27 mouse cellular contexts compared by ENCODE assay signal in genomic region chr8:126778673-126779072, GRCm38 (mm10).
DNase-seq lines count a peak whose midpoint lies in the region; ATAC-seq and TF ChIP-seq lines count a peak whose summit lies in the region.
"Had no signal": no experiment of that assay in that cellular context is flagged by ENCODE, and none has a peak within 500 bp of the region (broad histone marks: within the 10 kb centered on the region; RNA-seq: fewer than 3 reads in every experiment).

No protein-coding gene starts in this region.

- no peaks in the 10 kb centered on the region for H3K36me3 ChIP-seq in liver, postnatal 0 days (replicated peaks; ENCODE audit: insufficient read depth, low read length)
- no peaks in the 10 kb centered on the region for H3K36me3 ChIP-seq in liver, embryonic 12.5 days
- no peaks in the 10 kb centered on the region for H3K36me3 ChIP-seq in macrophage (ENCODE audit: inconsistent target)
- no peaks in the 10 kb centered on the region for H3K36me3 ChIP-seq in kidney, embryonic 14.5 days (ENCODE audit: control insufficient read depth, insufficient read depth, low read length)
- H3K36me3 ChIP-seq in midbrain, embryonic 16.5 days (ENCODE audit: control insufficient read depth, insufficient read depth, low read length): no peaks in the 10 kb centered on the region
- H3K36me3 ChIP-seq: forebrain, embryonic 10.5 days; G1E; heart, embryonic 10.5 days; heart, embryonic 13.5 days; hindbrain, embryonic 15.5 days had no signal

- no peak overlapping the region for H3K4me2 ChIP-seq in liver, postnatal 0 days (ENCODE audit: low read depth, low read length)
- no peak overlapping the region for H3K4me2 ChIP-seq in liver, embryonic 12.5 days
- H3K4me2 ChIP-seq in kidney, embryonic 14.5 days (replicated peaks; ENCODE audit: low read depth, low read length): no peak overlapping the region
- no peak overlapping the region for H3K4me2 ChIP-seq in midbrain, embryonic 16.5 days (ENCODE audit: low read length)
- H3K4me2 ChIP-seq: forebrain, embryonic 13.5 days; heart, embryonic 13.5 days; hindbrain, embryonic 15.5 days had no signal

- H3K27me3 ChIP-seq in liver, postnatal 0 days (ENCODE audit: insufficient read depth, low read length): no peaks in the 10 kb centered on the region
- H3K27me3 ChIP-seq in liver, embryonic 12.5 days (replicated peaks): no peaks in the 10 kb centered on the region
- no peaks in the 10 kb centered on the region for H3K27me3 ChIP-seq in kidney, embryonic 14.5 days (ENCODE audit: control insufficient read depth, insufficient read depth, low read length)
- H3K27me3 ChIP-seq in midbrain, embryonic 16.5 days (ENCODE audit: control insufficient read depth, insufficient read depth, low read depth, low read length): no peaks in the 10 kb centered on the region
- H3K27me3 ChIP-seq: CH12.LX; forebrain, embryonic 13.5 days; heart, embryonic 13.5 days; hindbrain, embryonic 15.5 days had no signal

- TF ChIP-seq EP300 in liver, postnatal 0 days (IDR thresholded peaks at IDR 0.05; ENCODE audit: low read depth): no peak

- no peak overlapping the region for H3K27ac ChIP-seq in liver, postnatal 0 days (ENCODE audit: low read depth)
- H3K27ac ChIP-seq in liver, embryonic 12.5 days: no peak overlapping the region
- peak overlapping the region; percentile 61 for H3K27ac ChIP-seq in bone marrow macrophage, adult 2 months (ENCODE audit: insufficient read depth, low read depth, low read length)
- H3K27ac ChIP-seq in macrophage: peak overlapping the region; percentile 24
- no peak overlapping the region for H3K27ac ChIP-seq in kidney, embryonic 14.5 days (ENCODE audit: low read depth, low read length)
- no peak overlapping the region for H3K27ac ChIP-seq in midbrain, embryonic 16.5 days (ENCODE audit: low read length)
- H3K27ac ChIP-seq: forebrain, embryonic 10.5 days; forebrain, embryonic 13.5 days; heart, adult 2 months; heart, embryonic 10.5 days; heart, embryonic 13.5 days; hindbrain, embryonic 15.5 days had no signal

- H3K4me1 ChIP-seq in liver, postnatal 0 days (ENCODE audit: insufficient read depth): peaks cover 25% of the 10 kb centered on the region
- peaks cover 45% of the 10 kb centered on the region for H3K4me1 ChIP-seq in liver, embryonic 12.5 days
- H3K4me1 ChIP-seq in bone marrow macrophage, adult 2 months (ENCODE audit: control insufficient read depth, insufficient read depth, low read length): peaks cover 20% of the 10 kb centered on the region
- no peaks in the 10 kb centered on the region for H3K4me1 ChIP-seq in kidney, embryonic 14.5 days (ENCODE audit: control insufficient read depth, insufficient read depth, low read length)
- H3K4me1 ChIP-seq in midbrain, embryonic 16.5 days (ENCODE audit: control insufficient read depth, insufficient read depth, low read length): no peaks in the 10 kb centered on the region
- H3K4me1 ChIP-seq: forebrain, embryonic 13.5 days; heart, embryonic 13.5 days; hindbrain, embryonic 15.5 days had no signal

- no peak overlapping the region for H3K9ac ChIP-seq in liver, postnatal 0 days (replicated peaks)
- H3K9ac ChIP-seq in liver, embryonic 12.5 days: no peak overlapping the region
- no peak overlapping the region for H3K9ac ChIP-seq in kidney, embryonic 14.5 days (ENCODE audit: low read depth, low read length)
- H3K9ac ChIP-seq in midbrain, embryonic 16.5 days (ENCODE audit: low read depth, low read length): no peak overlapping the region
- H3K9ac ChIP-seq: forebrain, embryonic 13.5 days; heart, embryonic 13.5 days; hindbrain, embryonic 15.5 days had no signal

- no peak overlapping the region for H3K4me3 ChIP-seq in liver, postnatal 0 days (ENCODE audit: low read depth, low read length)
- H3K4me3 ChIP-seq in liver, embryonic 12.5 days: no peak overlapping the region
- H3K4me3 ChIP-seq in bone marrow macrophage, adult 2 months (ENCODE audit: insufficient read depth, low read length): no peak overlapping the region
- H3K4me3 ChIP-seq in macrophage (ENCODE audit: inconsistent target): no peak overlapping the region
- no peak overlapping the region for H3K4me3 ChIP-seq in kidney, embryonic 14.5 days (ENCODE audit: low read length)
- H3K4me3 ChIP-seq in midbrain, embryonic 16.5 days (ENCODE audit: low read depth, low read length): no peak overlapping the region
- H3K4me3 ChIP-seq: forebrain, embryonic 10.5 days; forebrain, embryonic 13.5 days; heart, adult 2 months; heart, embryonic 10.5 days; heart, embryonic 13.5 days; hindbrain, embryonic 15.5 days had no signal

- WGBS in liver, postnatal 0 days (ENCODE audit: insufficient replicate concordance): 69% methylated on average over 7 of the region's 7 CpGs
- WGBS in liver, embryonic 12.5 days (ENCODE audit: insufficient replicate concordance): 69% methylated on average over 7 of the region's 7 CpGs
- WGBS in macrophage (ENCODE audit: missing documents): 79% methylated on average over 7 of the region's 7 CpGs
- 92% methylated on average over 7 of the region's 7 CpGs for WGBS in kidney, embryonic 14.5 days
- WGBS in midbrain, embryonic 16.5 days: 89% methylated on average over 7 of the region's 7 CpGs

- TF ChIP-seq POLR2A in bone marrow macrophage, adult 2 months (IDR thresholded peaks at IDR 0.05; ENCODE audit: borderline replicate concordance, low read depth, low read length): no peak

- no peaks in the 10 kb centered on the region for H3K9me3 ChIP-seq in liver, postnatal 0 days (ENCODE audit: low read length)
- no peaks in the 10 kb centered on the region for H3K9me3 ChIP-seq in liver, embryonic 12.5 days (replicated peaks)
- H3K9me3 ChIP-seq in kidney, embryonic 14.5 days (ENCODE audit: control insufficient read depth, low read length): no peaks in the 10 kb centered on the region
- no peaks in the 10 kb centered on the region for H3K9me3 ChIP-seq in midbrain, embryonic 16.5 days (replicated peaks; ENCODE audit: control insufficient read depth, low read length, poor library complexity, severe bottlenecking)
- H3K9me3 ChIP-seq: forebrain, embryonic 10.5 days; forebrain, embryonic 13.5 days; G1E; heart, embryonic 10.5 days; heart, embryonic 13.5 days; hindbrain, embryonic 15.5 days had no signal

- peak; percentile 9; the same call in 1 of the 2 replicates for ATAC-seq in liver, postnatal 0 days
- ATAC-seq in liver, embryonic 12.5 days: no peak
- peak; percentile 57 for ATAC-seq in monocyte, adult 5-6 weeks (replicated peaks; ENCODE audit: insufficient number of reproducible peaks, low FRiP score, low TSS enrichment, poor library complexity, severe bottlenecking)
- ATAC-seq in kidney, embryonic 14.5 days (ENCODE audit: low FRiP score, low TSS enrichment): no peak
- ATAC-seq in midbrain, embryonic 16.5 days: no peak
- ATAC-seq: forebrain, embryonic 13.5 days; forebrain, embryonic 16.5 days had no signal

- no peak for TF ChIP-seq CTCF in liver, postnatal 0 days (IDR thresholded peaks at IDR 0.05; ENCODE audit: low read depth)
- no peak for TF ChIP-seq CTCF in bone marrow macrophage, adult 2 months (IDR thresholded peaks at IDR 0.05; ENCODE audit: low read depth, low read length)

- no peaks in the 10 kb centered on the region for H3K79me2 ChIP-seq in macrophage (ENCODE audit: inconsistent target)

- DNase-seq in liver, postnatal 0 days: no peak
- no peak for DNase-seq in thymus, postnatal 36 days
- DNase-seq: adrenal gland, adult 2 months; adrenal gland, postnatal 14 days; B cell, adult 2 months; cerebellum, adult 11-12 months; cerebellum, adult 8-10 months; cerebellum, postnatal 10 days; cerebellum, postnatal 36 days; gastrocnemius, postnatal 14 days; heart, adult 2 months; heart, postnatal 14 days; heart, postnatal 4 days had no signal

Comparison
In these comparisons a context has a peak if more than half of its experiments do, and no peak if none do; other contexts are left out.
1. ATAC-seq: peak in liver, postnatal 0 days (single experiment) and monocyte, adult 5-6 weeks (single experiment); none in liver, embryonic 12.5 days (single experiment), kidney, embryonic 14.5 days (single experiment) and midbrain, embryonic 16.5 days (single experiment).
2. H3K27ac ChIP-seq: peak in bone marrow macrophage, adult 2 months (single experiment) and macrophage (single experiment); none in liver, postnatal 0 days (single experiment), liver, embryonic 12.5 days (single experiment), kidney, embryonic 14.5 days (single experiment) and midbrain, embryonic 16.5 days (single experiment).